Mouse (Mus musculus) hindbrain, embryonic 14.5 days (tissue): ENCODE measurements around the gene Pald1. TPM values are rescaled to one million over a fixed set of nuclear protein-coding genes. Genes with fewer than 3 reads are reported as not detected.

Source experiments
- ATAC-seq: fragments of 200-750 bp; cut with Nextera tagmentation; 2 replicates; pipeline ENCODE4 v1.8.0; 2017; ENCODE audit warnings: moderate number of reproducible peaks, mild to moderate bottlenecking, moderate TSS enrichment, moderate library complexity; ENCODE audit not compliant: low FRiP score
- DNase-seq: peaks from one replicate; pipeline ENCODE4 v3.0.0-alpha.2; 2015; ENCODE audit warnings: low spot score
- H3K27ac ChIP-seq: fragments of 300-500 bp; sonication (generic); 2 replicates; pipeline ENCODE4 v1.5.1; 2014; ENCODE audit warnings: mild to moderate bottlenecking, moderate library complexity
- H3K27me3 ChIP-seq: fragments of 300-500 bp; sonication (generic); 2 replicates; pipeline ENCODE4 v1.6.1; 2014; ENCODE audit warnings: mild to moderate bottlenecking, low read length, mixed read lengths; ENCODE audit not compliant: control insufficient read depth, insufficient read depth
- H3K36me3 ChIP-seq: fragments of 300-500 bp; sonication (generic); replicated peaks from 2 replicates; pipeline ENCODE4 v1.6.1; 2014; ENCODE audit not compliant: control insufficient read depth, insufficient read depth
- H3K4me1 ChIP-seq: fragments of 300-500 bp; sonication (generic); replicated peaks from 2 replicates; pipeline ENCODE4 v1.6.1; 2014; ENCODE audit warnings: antibody characterized with exemption, low read length, mixed read lengths; ENCODE audit not compliant: control insufficient read depth, insufficient read depth
- H3K4me2 ChIP-seq: fragments of 300-500 bp; sonication (generic); replicated peaks from 2 replicates; pipeline ENCODE4 v1.6.1; 2014; ENCODE audit warnings: mild to moderate bottlenecking, moderate library complexity
- H3K4me3 ChIP-seq: fragments of 300-500 bp; sonication (generic); replicated peaks from 2 replicates; pipeline ENCODE4 v1.5.1; 2014; ENCODE audit warnings: mild to moderate bottlenecking, low read length
- H3K9ac ChIP-seq: fragments of 300-500 bp; sonication (generic); 2 replicates; pipeline ENCODE4 v1.6.1; 2014
- H3K9me3 ChIP-seq: fragments of 300-500 bp; sonication (generic); 2 replicates; pipeline ENCODE4 v1.6.1; 2016; ENCODE audit warnings: low read length; ENCODE audit not compliant: control insufficient read depth
- WGBS: fragments of 180-500 bp; shearing (Covaris S2); extraction: QIAGEN DNeasy Blood & Tissue Kit; methylation state at CpG from one replicate; pipeline ENCODE4 v1.1.7; 2014; 5-methylcytosine and 5-hydroxymethylcytosine counted together
- polyA plus RNA-seq: library from polyadenylated mRNA; unstranded; fragments of >200 nt; fragmentation: Nextera tagmentation; extraction: Ambion mirVana; gene quantifications from 2 replicates; pipeline ENCODE4 v1.2.1, GENCODE M21; 2014

Gene Pald1
- polyA plus RNA-seq, 1 experiment from 2014 or later: 26.7 TPM

DNA sequence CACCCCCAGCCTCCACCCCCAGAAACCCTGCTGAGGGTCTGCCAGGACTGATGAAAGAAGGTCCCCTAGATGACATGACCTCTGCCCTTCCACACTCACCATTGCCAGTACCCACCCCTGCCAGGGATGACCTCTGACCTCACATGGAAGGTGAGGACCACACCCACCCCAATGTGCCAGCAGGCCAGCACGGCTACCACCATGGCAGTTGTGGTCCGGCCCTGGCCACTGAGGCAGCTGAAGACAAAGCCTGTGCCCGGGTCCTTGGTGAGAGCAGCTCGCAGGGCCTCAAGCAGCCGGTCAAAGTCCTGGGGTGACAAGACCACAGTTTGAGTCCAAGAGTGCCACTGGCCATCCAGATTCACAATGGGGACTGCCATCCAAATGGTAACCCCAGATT, 42.3 kb downstream of the Pald1 start:
- no peaks in the 10 kb centered on the region for H3K27me3 ChIP-seq
- H3K36me3 ChIP-seq: no peaks in the 10 kb centered on the region; the same call in 1 of the 2 replicates
- H3K27ac ChIP-seq: no peak overlapping the region
- 0 out of 2 replicates have a peak, but pooled peaks cover 8% of the 10 kb centered on the region for H3K4me1 ChIP-seq
- H3K4me3 ChIP-seq: no peak overlapping the region
- no peak overlapping the region for H3K4me2 ChIP-seq
- ATAC-seq (no peak), DNase-seq (no peak)
- no peak overlapping the region for H3K9ac ChIP-seq
- WGBS: 87% methylated on average over 5 of the region's 5 CpGs
- no peaks in the 10 kb centered on the region for H3K9me3 ChIP-seq

DNA sequence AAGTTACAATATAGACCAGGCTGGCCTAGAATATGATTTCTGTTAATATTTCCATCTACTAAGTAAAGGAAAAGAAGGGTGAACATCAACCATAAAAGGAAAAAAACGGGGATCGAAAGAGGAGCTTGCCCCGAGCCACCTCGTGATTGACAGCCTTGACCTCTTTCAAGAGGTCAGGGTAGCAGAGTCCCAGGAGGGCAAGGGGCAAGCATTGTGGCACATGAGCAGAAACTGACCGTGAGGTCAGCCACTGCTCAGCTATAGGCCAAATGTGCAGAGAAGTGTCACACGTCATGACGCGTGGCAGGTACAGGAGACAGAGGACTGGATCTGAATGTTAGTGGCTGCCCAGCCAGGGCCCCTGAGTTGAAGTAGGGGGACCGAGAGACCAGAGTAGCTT, 43.1 kb downstream of the Pald1 start:
- WGBS: 66% methylated on average over 9 of the region's 9 CpGs
- H3K27ac ChIP-seq: no peak overlapping the region
- no peak overlapping the region for H3K9ac ChIP-seq
- no peak overlapping the region for H3K4me2 ChIP-seq
- no peaks in the 10 kb centered on the region; the same call in 1 of the 2 replicates for H3K36me3 ChIP-seq
- H3K4me1 ChIP-seq: 0 out of 2 replicates have a peak, but pooled peaks cover 5% of the 10 kb centered on the region
- no peaks in the 10 kb centered on the region for H3K9me3 ChIP-seq
- no peaks in the 10 kb centered on the region for H3K27me3 ChIP-seq
- no peak for DNase-seq
- H3K4me3 ChIP-seq: no peak overlapping the region
- no peak for ATAC-seq

DNA sequence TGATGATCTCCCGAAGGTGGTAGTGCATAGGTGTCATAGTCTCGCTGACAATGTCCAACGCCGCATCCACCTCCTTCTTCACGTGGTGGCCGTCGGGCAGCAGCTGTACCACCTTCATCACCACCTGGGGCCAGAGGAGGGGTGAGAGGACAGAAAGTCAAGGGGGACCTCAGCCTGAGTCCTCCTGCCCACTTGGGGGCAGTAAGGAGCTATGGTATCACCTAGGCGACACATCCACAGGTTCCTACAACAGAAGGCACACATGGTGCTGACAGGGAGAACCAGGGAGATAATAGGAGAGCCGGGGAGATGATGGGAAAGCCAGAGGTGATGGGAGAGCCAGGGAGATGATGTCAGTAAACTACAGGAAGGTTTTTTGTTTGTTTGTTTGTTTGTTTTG, 44.1 kb downstream of the Pald1 start:
- no peak overlapping the region for H3K27ac ChIP-seq
- WGBS: 90% methylated on average over 9 of the region's 9 CpGs
- no peak for DNase-seq
- ATAC-seq: no peak
- no peaks in the 10 kb centered on the region for H3K4me1 ChIP-seq
- H3K27me3 ChIP-seq: no peaks in the 10 kb centered on the region
- no peak overlapping the region for H3K9ac ChIP-seq
- no peak overlapping the region for H3K4me3 ChIP-seq
- H3K36me3 ChIP-seq: peaks cover 3% of the 10 kb centered on the region; the same call in 1 of the 2 replicates
- H3K9me3 ChIP-seq: no peaks in the 10 kb centered on the region
- no peak overlapping the region for H3K4me2 ChIP-seq

DNA sequence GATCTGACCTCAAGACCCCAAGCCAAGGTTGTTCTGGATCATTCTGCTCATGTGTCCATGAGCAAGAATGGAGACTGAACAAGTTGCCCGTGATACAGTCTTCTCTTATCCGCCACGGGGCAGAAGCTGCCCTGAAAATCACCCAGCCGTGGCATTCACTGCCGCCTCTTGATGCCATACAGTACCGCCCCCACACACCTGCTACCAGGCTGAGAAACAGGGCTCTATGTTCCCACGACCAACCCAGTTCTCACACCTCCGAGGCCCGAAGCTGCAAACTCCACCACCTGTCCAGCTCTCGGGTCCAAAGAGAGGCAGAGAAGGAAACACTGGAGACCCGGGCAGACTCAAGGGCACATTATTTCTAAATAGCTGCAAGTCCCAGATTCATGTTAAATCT, 45.7 kb downstream of the Pald1 start:
- Histone ChIP-seq H3K27me3 (no peaks in the 10 kb centered on the region), H3K4me1 (no peaks in the 10 kb centered on the region), H3K9ac (no peak overlapping the region), H3K4me2 (no peak overlapping the region), H3K36me3 (peaks cover 3% of the 10 kb centered on the region; the same call in 1 of the 2 replicates), H3K9me3 (no peaks in the 10 kb centered on the region), H3K4me3 (no peak overlapping the region), H3K27ac (no peak overlapping the region)
- WGBS: 88% methylated on average over 11 of the region's 11 CpGs
- DNase-seq: no peak
- no peak for ATAC-seq

DNA sequence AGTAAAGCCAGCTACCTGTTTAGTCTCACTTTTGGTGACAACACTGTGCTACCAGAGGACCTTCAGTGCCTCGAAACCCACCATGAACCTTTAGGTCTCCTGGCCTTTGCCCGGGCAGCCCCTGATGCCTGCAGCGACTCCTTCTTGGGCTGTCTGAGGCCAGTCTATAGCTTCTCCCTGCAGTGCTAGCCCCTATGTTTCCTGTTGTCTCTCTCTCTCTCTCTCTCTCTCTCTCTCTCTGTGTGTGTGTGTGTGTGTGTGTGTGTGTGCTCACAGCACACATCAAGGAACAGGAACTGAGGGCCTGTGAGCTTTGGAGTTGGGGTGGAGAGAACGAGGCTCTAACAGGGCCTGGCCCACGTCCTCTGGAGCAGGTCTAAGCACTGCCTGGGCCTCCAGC, 46.7 kb downstream of the Pald1 start:
- Histone ChIP-seq H3K27ac (no peak overlapping the region), H3K4me2 (no peak overlapping the region), H3K36me3 (peaks cover 3% of the 10 kb centered on the region; the same call in 1 of the 2 replicates), H3K9ac (no peak overlapping the region), H3K4me3 (no peak overlapping the region), H3K9me3 (no peaks in the 10 kb centered on the region), H3K4me1 (no peaks in the 10 kb centered on the region), H3K27me3 (no peaks in the 10 kb centered on the region)
- DNase-seq: no peak
- ATAC-seq: no peak
- WGBS: 81% methylated on average over 5 of the region's 5 CpGs

DNA sequence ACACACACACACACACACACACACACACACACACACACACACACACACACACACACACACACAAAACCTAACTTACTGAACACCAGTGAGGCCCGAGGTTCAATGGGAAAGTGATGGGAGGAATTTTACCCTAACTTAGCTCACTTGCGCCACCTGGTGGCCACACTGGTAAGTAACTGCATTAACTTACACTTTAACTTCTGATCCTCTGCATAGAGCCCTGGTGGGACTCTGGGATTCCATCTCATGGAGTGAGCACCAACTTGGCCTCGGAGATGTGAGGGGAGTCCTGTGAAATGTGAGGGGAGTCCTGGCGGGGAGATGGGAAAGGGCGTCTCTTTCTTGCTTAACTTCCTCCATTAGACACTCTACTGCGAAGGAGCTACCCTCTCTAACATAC, 47.2 kb downstream of the Pald1 start:
- Histone ChIP-seq H3K36me3 (peaks cover 3% of the 10 kb centered on the region; the same call in 1 of the 2 replicates), H3K4me2 (no peak overlapping the region), H3K9me3 (no peaks in the 10 kb centered on the region), H3K4me3 (no peak overlapping the region), H3K27ac (no peak overlapping the region), H3K27me3 (no peaks in the 10 kb centered on the region), H3K9ac (no peak overlapping the region), H3K4me1 (no peaks in the 10 kb centered on the region)
- DNase-seq (peak; percentile 96), ATAC-seq (no peak)
- WGBS: 23% methylated on average over 6 of the region's 6 CpGs

DNA sequence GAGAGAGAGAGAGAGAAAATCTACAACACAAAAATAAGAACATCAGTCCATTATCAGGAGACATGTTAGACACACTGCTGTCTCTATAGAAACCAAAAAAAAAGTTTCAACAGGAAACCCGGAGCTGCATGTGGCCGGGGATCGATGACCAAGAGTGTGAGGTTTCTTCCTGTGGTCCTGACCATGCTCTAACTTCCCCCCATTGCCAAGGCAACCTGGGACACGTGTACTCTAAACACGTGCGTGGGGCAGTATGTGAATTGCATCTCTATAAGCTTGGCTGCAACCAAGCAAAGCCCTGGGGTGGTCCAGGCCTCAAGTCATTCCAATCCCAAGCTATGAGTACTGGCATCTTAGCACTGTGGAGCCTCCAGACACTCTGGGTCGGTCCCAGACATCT, 48.8 kb downstream of the Pald1 start:
- peaks cover 3% of the 10 kb centered on the region; the same call in 1 of the 2 replicates for H3K36me3 ChIP-seq
- WGBS: 71% methylated on average over 7 of the region's 7 CpGs
- DNase-seq: no peak
- H3K9me3 ChIP-seq: no peaks in the 10 kb centered on the region
- no peak overlapping the region for H3K27ac ChIP-seq
- no peak overlapping the region for H3K4me3 ChIP-seq
- no peak overlapping the region for H3K4me2 ChIP-seq
- no peaks in the 10 kb centered on the region for H3K27me3 ChIP-seq
- no peak overlapping the region for H3K9ac ChIP-seq
- no peaks in the 10 kb centered on the region for H3K4me1 ChIP-seq
- ATAC-seq: no peak

DNA sequence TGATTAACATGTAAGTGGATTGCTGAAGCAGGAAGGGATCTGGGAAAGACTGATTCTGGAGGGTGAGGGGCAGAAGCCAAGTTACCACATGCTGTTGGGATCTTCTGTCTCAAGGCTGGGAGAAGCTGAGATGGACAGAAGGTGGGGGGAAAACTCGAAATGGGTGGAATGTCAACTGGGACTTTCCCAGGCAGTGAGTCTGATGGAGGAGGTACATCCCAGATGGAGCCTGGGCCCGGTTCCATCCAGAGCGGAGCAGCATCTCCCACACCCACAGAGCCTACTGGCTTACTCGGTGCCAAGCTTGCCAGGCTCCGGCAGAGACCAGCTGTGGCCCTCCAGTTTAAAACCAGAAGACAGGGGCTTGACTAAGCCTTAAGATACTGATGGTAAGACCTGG, 52.3 kb downstream of the Pald1 start:
- H3K9ac ChIP-seq: no peak overlapping the region
- peaks cover 3% of the 10 kb centered on the region; the same call in 1 of the 2 replicates for H3K4me1 ChIP-seq
- peak; percentile 42; the same call in 1 of the 2 replicates for ATAC-seq
- no peaks in the 10 kb centered on the region for H3K9me3 ChIP-seq
- 0 out of 2 replicates have a peak, but pooled peaks cover 3% of the 10 kb centered on the region for H3K36me3 ChIP-seq
- H3K4me3 ChIP-seq: no peak overlapping the region
- no peak overlapping the region for H3K4me2 ChIP-seq
- 72% methylated on average over 5 of the region's 5 CpGs for WGBS
- DNase-seq: no peak
- no peak overlapping the region for H3K27ac ChIP-seq
- no peaks in the 10 kb centered on the region for H3K27me3 ChIP-seq

DNA sequence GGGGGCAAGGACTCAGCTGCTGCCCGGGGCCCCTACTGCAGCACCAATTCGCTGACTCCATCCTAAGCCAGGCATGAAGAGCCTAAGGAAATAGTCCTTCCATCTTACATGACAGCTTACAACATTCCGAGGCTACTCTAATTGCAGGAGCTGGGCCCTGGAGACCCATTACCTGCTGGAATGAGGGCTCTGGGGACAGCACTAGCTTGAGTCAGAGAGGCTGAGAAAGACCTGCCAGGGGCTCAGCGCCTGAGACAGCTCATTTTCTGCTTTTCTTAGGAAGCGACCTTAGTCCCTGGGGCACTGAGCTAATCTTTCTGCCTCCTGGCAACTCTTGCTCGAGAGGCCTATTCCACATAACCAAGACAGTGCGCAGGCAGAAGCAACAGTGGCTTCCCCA, 54.4 kb downstream of the Pald1 start:
- H3K4me3 ChIP-seq: no peak overlapping the region
- H3K4me1 ChIP-seq: peaks cover 3% of the 10 kb centered on the region; the same call in 1 of the 2 replicates
- 33% methylated on average over 7 of the region's 7 CpGs for WGBS
- H3K36me3 ChIP-seq: no peaks in the 10 kb centered on the region
- H3K9me3 ChIP-seq: no peaks in the 10 kb centered on the region
- ATAC-seq (no peak), DNase-seq (no peak)
- H3K9ac ChIP-seq: no peak overlapping the region
- H3K4me2 ChIP-seq: no peak overlapping the region
- no peaks in the 10 kb centered on the region for H3K27me3 ChIP-seq
- no peak overlapping the region for H3K27ac ChIP-seq

DNA sequence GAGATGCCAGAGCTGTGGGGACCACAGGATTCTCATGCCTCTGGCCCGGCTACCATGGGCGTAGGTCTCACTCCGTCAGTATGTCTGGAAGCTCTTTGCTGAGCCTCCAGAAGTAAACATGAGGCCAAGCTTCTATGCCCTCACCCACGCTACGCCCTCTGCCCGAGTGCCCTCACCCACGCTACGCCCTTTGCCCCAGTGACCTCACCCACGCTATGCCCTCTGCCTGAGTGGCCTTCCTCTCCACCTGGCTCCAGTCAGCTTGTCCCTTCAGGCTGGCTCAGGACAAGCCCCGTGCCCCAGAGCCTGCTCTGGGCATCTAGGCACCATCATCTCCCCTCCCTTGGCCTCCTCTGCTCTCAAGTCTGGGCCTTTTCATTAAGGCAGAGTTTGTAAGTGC, 55.8 kb downstream of the Pald1 start:
- H3K4me1 ChIP-seq: peaks cover 3% of the 10 kb centered on the region; the same call in 1 of the 2 replicates
- no peak overlapping the region for H3K9ac ChIP-seq
- no peak overlapping the region for H3K4me2 ChIP-seq
- DNase-seq: no peak
- H3K4me3 ChIP-seq: no peak overlapping the region
- ATAC-seq: no peak
- H3K27me3 ChIP-seq: no peaks in the 10 kb centered on the region
- WGBS: 79% methylated on average over 10 of the region's 10 CpGs
- peaks cover 7% of the 10 kb centered on the region; the same call in 1 of the 2 replicates for H3K36me3 ChIP-seq
- H3K9me3 ChIP-seq: no peaks in the 10 kb centered on the region
- H3K27ac ChIP-seq: no peak overlapping the region
